Mouse (Mus musculus) B cell, adult 2 months (primary cell): Measurements from ENCODE around the gene Hist1h2bm.
A peak's percentile ranks its signal among the peaks of the same experiment; 100 is the strongest.

Experiments used
- DNase-seq, 2 experiments: peaks; one replicate each; pipeline ENCODE4 v3.0.0; 2022

The Hist1h2bm gene

DNA sequence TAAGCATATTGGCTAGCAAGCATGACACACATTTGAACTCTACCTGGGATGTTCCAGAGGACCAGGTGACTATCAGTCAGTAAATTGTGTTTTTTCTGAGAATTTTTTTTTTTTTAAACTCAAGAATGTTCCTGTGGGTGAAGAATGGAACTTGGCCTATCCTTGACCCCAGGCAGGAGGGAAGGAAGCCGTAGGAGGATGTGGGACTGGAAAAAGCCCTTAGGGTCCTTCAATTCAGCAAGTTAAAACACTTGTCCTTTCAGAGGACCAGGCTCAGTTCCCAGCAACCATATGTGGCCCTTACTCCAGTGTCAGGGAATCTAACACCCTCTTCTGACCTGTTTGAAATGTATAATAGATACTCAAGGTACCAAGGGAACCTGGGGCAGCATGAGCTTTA, 7.7 kb downstream of the Hist1h2bm start:
- no peak for DNase-seq

DNA sequence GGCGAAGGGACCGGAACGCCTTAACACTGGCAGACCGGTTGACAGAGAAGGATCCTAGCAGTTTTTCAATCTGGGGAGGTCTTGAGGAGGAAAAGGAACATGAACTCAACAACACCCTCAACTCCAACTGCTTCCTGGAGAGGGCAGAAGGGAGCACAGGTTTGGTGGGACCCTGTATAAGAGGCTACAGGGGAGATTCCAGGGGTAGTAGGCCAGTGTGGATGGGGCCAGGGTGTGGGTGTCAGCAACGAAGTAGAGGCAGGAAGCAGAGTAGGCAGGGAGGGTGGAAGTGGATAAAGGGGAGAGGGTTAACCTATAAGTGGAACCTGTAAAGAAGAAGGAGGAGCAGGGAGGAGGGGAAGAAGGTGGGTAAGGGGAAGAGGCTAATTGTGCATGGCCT, 11.6 kb downstream of the Hist1h2bm start:
- DNase-seq: no peak

DNA sequence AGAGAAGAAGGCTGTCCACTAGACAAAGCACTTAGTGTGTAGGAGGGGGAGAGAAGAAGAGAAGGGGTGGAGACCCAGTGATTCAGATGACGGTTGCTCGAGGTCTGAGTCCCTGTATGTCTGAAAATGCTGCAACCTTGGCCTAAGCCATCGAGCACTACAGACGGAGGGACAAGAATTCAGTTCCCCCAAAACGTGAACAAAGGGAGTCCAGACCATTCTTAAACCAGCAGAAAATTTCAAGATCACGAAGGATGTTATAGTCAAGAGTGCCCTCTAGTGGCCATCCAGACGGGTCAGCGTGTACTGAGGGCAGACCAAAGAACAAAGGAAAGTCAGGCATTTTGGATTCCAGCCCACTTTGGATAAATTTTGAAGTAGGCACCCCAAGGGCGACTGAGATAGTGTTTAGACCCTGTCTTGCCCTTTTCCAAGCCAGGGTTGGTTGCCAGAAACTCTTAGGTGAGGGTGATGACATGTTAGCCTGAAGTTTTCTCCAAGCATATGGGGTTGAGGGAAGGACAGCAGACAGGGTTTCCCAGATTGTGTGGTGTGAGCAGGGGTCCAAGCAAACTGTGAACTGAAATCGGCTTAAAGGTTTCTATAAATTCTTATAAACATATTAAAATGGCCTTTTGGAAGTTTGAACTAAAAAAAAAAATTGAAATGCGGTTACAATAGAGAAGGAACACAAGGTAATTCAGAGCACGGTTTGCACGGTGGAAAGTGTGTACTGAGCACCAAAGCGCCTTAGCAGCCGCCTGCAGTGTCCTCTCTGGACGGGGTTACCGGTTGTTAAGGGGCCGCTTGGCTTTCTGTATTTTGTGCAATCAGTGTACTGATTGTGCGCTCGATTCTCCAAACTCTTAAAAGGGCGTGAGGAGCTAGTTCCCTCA, 12.4 kb downstream of the Hist1h2bm start:
- DNase-seq: peak; percentile 86 to 88

DNA sequence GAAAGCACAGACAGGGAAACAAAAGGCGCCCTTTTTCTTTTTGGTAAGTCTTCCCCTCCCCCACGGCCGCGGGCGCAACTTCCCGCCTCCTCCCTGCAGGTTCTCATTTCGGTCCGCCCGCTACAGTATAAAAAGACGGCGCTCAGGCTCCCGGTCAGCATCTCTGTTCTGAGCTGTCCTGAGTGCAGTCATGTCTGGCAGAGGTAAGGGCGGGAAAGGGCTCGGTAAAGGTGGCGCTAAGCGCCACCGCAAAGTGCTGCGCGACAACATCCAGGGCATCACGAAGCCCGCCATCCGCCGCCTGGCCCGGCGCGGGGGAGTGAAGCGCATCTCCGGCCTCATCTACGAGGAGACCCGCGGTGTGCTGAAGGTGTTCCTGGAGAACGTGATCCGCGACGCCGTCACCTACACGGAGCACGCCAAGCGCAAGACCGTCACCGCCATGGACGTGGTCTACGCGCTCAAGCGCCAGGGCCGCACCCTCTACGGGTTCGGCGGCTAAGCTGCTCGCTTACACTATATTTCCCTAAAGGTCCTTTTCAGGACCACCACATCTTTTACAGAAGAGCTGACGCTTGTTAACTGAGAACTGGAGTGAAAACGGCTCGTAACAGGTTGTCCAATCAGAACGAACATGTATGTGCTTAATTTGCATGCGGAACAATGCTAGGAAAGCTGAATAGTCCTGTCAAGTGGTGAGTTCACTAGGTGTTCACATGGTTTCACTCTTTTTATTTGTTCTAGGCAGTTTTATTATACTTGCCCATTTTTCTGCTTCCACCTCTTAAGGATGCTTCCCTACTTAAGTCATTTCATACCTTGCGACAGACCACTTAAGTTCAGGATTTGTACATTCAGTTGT, 13.3 kb downstream of the Hist1h2bm start, which contains the start of gene Hist1h4j:
Hist1h4j (plus strand) TSS at position 159 of the 862 bp plus-strand sequence.
- DNase-seq: peak; percentile 77 to 79

DNA sequence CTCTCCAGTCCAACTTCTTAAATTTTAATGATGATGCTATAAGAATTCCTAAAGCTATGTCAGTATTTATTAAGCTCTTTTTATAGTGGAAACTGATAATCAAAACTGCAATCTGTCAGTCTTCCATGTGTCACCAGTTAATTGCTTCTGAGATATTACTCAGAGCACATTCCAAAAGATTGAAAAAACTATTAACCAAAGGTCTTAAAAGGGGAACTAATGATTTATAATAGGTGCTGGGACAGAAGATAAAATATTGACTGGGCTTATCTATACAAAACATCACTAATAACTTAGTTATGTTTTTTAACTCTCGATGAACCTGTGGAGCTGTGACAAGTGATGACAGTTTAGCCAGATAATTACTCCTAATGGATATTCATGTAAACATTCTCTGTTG, 23.2 kb downstream of the Hist1h2bm start:
- no peak for DNase-seq

DNA sequence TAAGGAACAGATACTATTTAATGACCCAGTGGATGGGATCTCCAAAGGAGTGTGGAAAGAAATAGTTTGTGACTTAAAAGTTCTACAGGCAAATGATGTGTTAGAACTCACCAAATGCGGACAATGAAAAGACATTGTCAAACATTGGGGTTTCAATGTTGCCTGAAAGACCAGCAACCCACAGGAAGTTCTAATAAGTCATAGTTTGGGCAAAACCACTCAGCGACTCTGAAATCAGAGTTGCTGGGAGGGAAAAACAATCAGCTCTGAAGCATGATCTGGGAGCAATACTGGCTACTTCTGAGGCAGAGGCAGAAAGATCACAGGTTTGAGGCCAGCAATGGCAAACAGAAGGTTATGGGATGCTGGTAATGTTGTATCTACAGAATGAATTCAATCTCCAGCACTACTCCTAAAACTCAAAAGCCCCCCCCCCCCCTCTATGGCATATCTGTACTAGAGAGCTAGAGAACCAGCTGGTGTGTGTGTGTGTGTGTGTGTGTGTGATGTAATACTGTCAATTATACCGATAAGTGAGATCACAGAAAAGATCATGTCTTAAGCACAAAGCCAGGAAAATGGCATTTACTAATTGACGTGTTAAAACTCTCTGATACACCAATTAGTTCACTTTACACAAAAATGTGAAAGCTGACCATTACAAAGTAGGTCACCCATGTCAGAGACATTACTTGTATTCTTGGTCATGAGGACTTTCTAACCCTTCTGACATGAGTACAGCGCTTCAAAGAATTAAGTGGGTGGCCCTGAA, 27.7 kb downstream of the Hist1h2bm start:
- no peak for DNase-seq

DNA sequence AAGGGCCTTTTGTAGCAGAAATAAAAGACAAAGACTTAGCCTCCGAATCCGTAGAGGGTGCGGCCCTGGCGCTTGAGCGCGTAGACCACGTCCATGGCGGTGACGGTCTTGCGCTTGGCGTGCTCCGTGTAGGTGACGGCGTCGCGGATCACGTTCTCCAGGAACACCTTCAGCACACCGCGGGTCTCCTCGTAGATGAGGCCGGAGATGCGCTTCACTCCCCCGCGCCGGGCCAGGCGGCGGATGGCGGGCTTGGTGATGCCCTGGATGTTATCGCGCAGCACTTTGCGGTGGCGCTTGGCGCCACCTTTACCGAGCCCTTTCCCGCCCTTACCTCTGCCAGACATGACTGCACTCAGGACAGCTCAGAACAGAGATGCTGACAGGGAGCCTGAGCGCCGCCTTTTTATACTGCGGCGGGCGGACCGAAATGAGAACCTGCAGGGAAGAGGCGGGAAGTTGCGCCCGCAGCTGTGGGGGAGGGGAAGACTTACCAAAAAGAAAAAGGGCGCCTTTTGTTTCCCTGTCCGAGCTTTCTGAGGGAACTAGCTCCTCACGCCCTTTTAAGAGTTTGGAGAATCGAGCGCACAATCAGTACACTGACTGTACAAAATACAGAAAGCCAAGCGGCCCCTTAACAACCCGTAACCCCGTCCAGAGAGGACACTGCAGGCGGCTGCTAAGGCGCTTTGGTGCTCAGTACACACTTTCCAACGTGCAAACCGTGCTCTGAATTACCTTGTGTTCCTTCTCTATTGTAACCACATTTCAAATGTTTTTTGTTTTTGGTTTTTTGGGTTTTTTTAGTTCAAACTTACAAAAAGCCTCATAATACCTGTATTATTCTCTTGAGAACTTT, 28.5 kb downstream of the Hist1h2bm start, which contains the start of gene Hist1h4k:
Hist1h4k (minus strand) TSS at position 347 of the 859 bp plus-strand sequence.
- peak; percentile 89 to 92 for DNase-seq

DNA sequence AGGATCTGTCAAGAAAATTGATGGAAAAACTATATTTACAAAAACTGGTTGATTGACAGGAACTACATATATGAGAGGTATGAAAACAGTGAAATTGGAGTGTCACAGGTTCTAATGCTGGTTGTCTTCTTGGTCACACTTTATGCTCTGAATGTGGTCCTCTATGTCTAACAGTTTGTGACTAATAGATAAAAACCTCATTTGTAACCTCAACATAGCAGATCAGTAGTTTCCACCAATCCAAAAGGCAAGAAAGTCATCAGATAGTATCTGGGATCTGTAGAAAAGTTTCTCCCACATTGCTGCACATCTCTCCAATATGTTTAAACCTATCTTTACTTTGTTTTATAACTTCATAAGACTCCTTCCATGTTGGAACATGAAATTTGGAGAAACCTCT, 29.6 kb downstream of the Hist1h2bm start:
- no peak for DNase-seq

DNA sequence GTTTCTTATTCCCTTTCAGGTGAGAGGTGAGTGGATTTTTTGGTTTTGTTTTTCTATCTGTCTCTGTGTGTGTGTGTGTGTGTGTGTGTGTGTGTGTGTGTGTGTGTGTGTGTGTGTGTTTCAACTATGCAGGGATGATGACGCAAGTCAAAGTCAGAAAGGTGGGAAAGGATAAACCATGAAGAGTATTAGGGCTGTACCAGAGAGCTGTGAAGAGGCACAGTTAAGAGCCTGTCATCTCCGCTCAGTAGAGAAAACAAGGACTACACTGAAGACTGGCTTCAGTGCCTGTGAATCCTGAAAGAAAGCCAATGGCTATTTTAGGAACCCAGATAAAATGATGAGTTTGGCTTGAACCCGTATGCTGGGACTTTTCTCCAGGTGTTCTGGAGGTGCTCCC, 30.0 kb downstream of the Hist1h2bm start:
- no peak for DNase-seq

DNA sequence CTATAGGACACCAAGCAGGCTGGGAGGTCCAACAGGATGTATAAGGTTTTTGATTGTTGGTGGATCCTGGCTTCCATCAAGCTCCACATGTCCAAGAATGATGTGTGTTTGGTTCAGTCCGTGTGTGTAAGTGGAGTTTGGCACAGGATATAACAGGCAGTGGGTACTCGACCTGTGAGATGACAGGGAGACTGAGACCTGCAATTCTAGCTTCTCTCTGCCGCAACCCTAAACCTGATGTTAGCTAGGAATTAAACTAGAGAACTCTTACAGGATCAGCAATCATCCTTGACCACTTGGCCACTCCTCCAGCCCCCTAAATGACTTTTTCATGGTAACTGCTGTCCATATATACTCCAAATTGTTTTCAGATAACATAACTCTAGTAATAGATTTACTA, 30.5 kb downstream of the Hist1h2bm start:
- DNase-seq: no peak

DNA sequence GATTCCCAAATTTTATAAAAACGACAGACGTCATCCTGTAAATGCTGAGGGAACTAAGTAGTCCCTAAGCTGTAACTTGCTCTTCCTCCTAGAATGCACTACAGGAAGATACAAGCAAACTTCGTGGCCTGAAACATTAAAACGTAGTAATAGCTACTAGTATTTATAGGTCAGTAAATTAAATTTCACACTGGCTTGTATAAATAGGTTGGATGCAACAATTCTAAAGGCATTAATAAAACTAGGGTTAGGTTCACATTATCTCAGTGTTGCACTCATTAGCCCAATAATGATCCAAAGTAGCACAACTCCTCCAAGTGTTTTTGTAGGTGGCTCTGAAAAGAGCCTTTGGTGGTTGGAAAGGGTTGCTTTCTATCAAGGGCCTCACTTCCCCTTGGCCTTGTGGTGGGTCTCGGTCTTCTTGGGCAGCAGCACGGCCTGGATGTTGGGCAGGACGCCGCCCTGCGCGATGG, 31.2 kb downstream of the Hist1h2bm start:
- DNase-seq: no peak

DNA sequence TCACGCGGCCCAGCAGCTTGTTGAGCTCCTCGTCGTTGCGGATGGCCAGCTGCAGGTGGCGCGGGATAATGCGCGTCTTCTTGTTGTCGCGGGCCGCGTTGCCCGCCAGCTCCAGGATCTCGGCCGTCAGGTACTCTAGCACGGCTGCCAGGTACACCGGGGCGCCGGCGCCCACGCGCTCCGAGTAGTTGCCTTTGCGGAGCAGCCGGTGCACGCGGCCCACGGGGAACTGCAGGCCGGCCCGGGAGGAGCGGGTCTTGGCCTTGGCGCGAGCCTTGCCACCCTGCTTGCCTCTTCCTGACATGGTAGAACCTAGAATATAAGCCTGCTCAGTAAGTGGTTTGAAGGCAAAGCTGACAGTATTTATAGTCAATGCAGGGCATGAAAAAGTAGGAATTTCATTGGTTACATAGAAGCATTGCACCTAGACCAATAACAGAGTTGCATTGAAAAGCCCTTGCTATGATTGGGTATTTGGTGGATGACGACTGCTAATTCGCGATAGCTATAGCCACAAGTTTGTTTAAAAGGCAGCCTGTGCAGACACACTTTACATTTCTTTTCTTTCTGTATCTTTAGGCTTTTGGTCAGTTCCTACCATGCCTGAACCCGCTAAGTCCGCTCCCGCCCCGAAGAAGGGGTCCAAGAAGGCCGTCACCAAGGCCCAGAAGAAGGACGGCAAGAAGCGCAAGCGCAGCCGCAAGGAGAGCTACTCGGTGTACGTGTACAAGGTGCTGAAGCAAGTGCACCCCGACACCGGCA, 31.9 kb downstream of the Hist1h2bm start, which contains the start of the genes Hist1h2ak and Hist1h2bn:
Hist1h2ak (minus strand) TSS at position 304 of the 762 bp plus-strand sequence.
Hist1h2bn (plus strand) TSS at position 600 of the 762 bp plus-strand sequence.
- peak; percentile 68 to 75 for DNase-seq

DNA sequence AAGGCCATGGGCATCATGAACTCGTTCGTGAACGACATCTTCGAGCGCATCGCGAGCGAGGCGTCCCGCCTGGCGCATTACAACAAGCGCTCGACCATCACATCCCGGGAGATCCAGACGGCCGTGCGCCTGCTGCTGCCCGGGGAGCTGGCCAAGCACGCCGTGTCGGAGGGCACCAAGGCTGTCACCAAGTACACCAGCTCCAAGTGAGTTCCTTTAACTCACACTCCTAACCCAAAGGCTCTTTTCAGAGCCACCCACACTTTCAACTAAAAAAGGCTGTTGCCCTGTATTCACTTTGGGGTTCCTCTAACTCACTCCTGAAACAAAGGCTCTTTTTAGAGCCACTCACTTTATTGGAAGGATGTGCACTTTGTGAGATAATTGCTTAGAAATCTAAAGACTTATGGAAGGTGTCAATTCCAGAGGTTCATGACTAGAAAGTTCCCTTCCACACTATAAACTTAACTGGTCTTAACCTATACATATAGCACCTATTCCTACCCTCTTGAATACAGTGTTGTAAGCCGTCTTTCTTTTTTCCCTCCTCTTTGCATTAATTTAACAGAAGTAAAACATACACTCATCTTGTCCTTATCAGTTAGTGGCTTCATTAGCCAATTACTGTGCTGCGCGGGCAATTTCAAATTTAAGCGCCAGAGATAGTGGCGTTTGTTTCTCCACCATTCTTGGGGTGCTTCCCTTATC, 32.6 kb downstream of the Hist1h2bm start:
- DNase-seq: peak; percentile 54 to 56

DNA sequence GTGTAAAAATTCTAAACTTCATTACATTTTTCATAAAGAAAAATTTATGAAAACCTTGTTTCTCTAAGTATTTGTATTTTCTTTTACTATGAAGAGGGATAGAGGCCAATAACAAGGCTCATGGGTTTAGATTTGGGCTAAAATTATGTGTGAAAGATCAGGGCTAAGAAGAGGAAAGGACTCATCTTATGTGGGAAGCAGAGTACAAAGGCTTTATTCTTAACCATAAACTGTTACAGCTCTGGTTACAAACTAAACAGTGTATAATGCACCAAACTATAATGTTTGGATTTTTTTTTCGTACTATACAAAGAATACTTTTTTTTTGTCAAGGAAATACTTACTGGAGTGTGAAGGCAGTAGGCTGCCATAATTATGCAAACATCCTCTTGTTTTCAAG, 33.9 kb downstream of the Hist1h2bm start:
- no peak for DNase-seq
